Mouse (Mus musculus): ENCODE data around the gene BC052040. TPM values are rescaled to one million over a fixed set of nuclear protein-coding genes. Genes with fewer than 3 reads are reported as not detected.

BC052040 gene
- polyA plus RNA-seq, 2 experiments, result 5.0 to 7.9 TPM

- TF ChIP-seq CTCF (IDR thresholded peaks at IDR 0.05; ENCODE audit: low read depth), result no peak
- TF ChIP-seq EP300 (IDR thresholded peaks at IDR 0.05; ENCODE audit: low read depth), result no peak
- Histone ChIP-seq H3K27ac (no peak overlapping the region), H3K4me3 (ENCODE audit: insufficient read depth in 1 of 2, low read depth in 2 of 2, low read length in 2 of 2) (no peak overlapping the region), H3K9me3 (ENCODE audit: control insufficient read depth, low read length) (no peaks in the 10 kb centered on the region), H3K27me3 (ENCODE audit: control insufficient read depth, insufficient read depth, low read length) (no peaks in the 10 kb centered on the region), H3K4me2 (ENCODE audit: low read depth) (no peak overlapping the region), H3K36me3 (replicated peaks; ENCODE audit: control insufficient read depth, insufficient read depth, low read depth) (no peaks in the 10 kb centered on the region), H3K9ac (replicated peaks) (no peak overlapping the region), H3K4me1 (replicated peaks; ENCODE audit: control insufficient read depth in 2 of 2, insufficient read depth in 2 of 2, low read length in 1 of 2) (no peaks in the 10 kb centered on the region)
- WGBS (ENCODE audit: insufficient replicate concordance), result 67% methylated on average over 2 of the region's 2 CpGs
- ATAC-seq (ENCODE audit: insufficient read depth) (no peak), DNase-seq (ENCODE audit: low read depth in 3 of 3, low spot score in 3 of 3) (no peak)
Measured at GRCm38 (mm10) chr2:115737966-115738365, 156.4 kb downstream of the BC052040 start.

DNA sequence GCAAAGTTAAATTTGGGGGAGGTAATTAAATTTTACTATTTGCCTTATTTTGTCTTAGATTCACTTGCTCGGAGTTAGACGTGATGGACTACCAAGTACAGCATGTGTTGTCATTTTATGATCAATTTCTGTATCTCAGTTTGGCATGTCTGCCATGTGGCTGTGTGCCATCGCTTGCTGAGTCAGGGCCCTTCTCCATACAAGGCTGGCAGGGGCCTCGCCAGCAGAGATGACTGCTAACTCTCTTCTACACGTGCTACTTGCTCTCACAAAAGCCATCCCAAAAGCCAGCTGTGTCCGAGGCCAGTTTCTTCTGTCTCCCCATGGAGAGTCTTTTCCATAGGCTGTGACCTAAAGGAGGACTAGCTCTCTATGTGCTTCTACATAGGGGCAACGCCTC lies 160.5 kb downstream of the BC052040 start:
- Histone ChIP-seq H3K27ac (no peak overlapping the region), H3K9ac (replicated peaks) (no peak overlapping the region), H3K4me3 (ENCODE audit: insufficient read depth in 1 of 2, low read depth in 2 of 2, low read length in 2 of 2) (no peak overlapping the region), H3K27me3 (ENCODE audit: control insufficient read depth, insufficient read depth, low read length) (no peaks in the 10 kb centered on the region), H3K9me3 (ENCODE audit: control insufficient read depth, low read length) (no peaks in the 10 kb centered on the region), H3K36me3 (replicated peaks; ENCODE audit: control insufficient read depth, insufficient read depth, low read depth) (no peaks in the 10 kb centered on the region), H3K4me2 (ENCODE audit: low read depth) (no peak overlapping the region), H3K4me1 (replicated peaks; ENCODE audit: control insufficient read depth in 2 of 2, insufficient read depth in 2 of 2, low read length in 1 of 2) (no peaks in the 10 kb centered on the region)
- TF ChIP-seq EP300 (IDR thresholded peaks at IDR 0.05; ENCODE audit: low read depth), result no peak
- no peak for TF ChIP-seq CTCF (IDR thresholded peaks at IDR 0.05; ENCODE audit: low read depth)
- WGBS (ENCODE audit: insufficient replicate concordance), result 63% methylated on average over 7 of the region's 7 CpGs
- no peak for ATAC-seq (ENCODE audit: insufficient read depth)
- no peak for DNase-seq (ENCODE audit: low read depth in 3 of 3, low spot score in 3 of 3)

DNA sequence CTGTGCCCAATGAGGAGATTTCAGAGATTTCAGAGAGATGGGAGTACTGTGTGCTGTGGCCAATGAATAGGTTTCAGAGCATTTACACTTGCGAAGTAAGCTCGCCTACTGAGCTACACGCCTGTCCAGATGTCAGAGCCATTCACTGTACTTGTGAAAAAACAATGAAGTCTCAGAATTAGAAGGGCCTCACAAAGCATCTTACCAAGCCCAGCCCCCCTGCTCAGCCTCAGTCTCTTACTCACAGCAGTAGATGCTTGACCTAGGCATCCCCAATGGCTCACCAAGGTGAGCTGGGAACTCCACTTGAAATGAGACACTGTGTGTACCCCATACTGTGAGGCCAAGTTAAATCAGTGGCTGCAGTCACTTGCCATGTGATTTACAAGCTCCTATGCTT lies 166.1 kb downstream of the BC052040 start:
- WGBS (ENCODE audit: insufficient replicate concordance), result 78% methylated on average over 3 of the region's 3 CpGs

GRCm38 (mm10) chr2:115751177-115751576 lies 169.7 kb downstream of the BC052040 start:
- Histone ChIP-seq H3K4me2 (ENCODE audit: low read depth) (no peak overlapping the region), H3K36me3 (replicated peaks; ENCODE audit: control insufficient read depth, insufficient read depth, low read depth) (no peaks in the 10 kb centered on the region), H3K4me3 (ENCODE audit: insufficient read depth in 1 of 2, low read depth in 2 of 2, low read length in 2 of 2) (no peak overlapping the region), H3K4me1 (replicated peaks; ENCODE audit: control insufficient read depth in 2 of 2, insufficient read depth in 2 of 2, low read length in 1 of 2) (no peaks in the 10 kb centered on the region), H3K27me3 (ENCODE audit: control insufficient read depth, insufficient read depth, low read length) (no peaks in the 10 kb centered on the region), H3K9me3 (ENCODE audit: control insufficient read depth, low read length) (no peaks in the 10 kb centered on the region), H3K9ac (replicated peaks) (no peak overlapping the region), H3K27ac (no peak overlapping the region)
- DNase-seq (ENCODE audit: low read depth in 3 of 3, low spot score in 3 of 3) (no peak), ATAC-seq (ENCODE audit: insufficient read depth) (no peak)
- TF ChIP-seq EP300 (IDR thresholded peaks at IDR 0.05; ENCODE audit: low read depth) (no peak), CTCF (IDR thresholded peaks at IDR 0.05; ENCODE audit: low read depth) (no peak)
- WGBS (ENCODE audit: insufficient replicate concordance), result 76% methylated on average over 7 of the region's 7 CpGs

More for the DNA sequence above, 166.1 kb downstream of the BC052040 start:
- no peak overlapping the region for H3K9ac ChIP-seq (replicated peaks)
- TF ChIP-seq EP300 (IDR thresholded peaks at IDR 0.05; ENCODE audit: low read depth) (no peak), CTCF (IDR thresholded peaks at IDR 0.05; ENCODE audit: low read depth) (no peak)
- no peaks in the 10 kb centered on the region for H3K4me1 ChIP-seq (replicated peaks; ENCODE audit: control insufficient read depth in 2 of 2, insufficient read depth in 2 of 2, low read length in 1 of 2)
- H3K4me3 ChIP-seq (ENCODE audit: insufficient read depth in 1 of 2, low read depth in 2 of 2, low read length in 2 of 2), result no peak overlapping the region
- H3K36me3 ChIP-seq (replicated peaks; ENCODE audit: control insufficient read depth, insufficient read depth, low read depth), result no peaks in the 10 kb centered on the region
- H3K27ac ChIP-seq, result no peak overlapping the region
- H3K27me3 ChIP-seq (ENCODE audit: control insufficient read depth, insufficient read depth, low read length), result no peaks in the 10 kb centered on the region
- DNase-seq (ENCODE audit: low read depth in 3 of 3, low spot score in 3 of 3), result no peak
- no peak overlapping the region for H3K4me2 ChIP-seq (ENCODE audit: low read depth)
- no peak for ATAC-seq (ENCODE audit: insufficient read depth)
- H3K9me3 ChIP-seq (ENCODE audit: control insufficient read depth, low read length), result no peaks in the 10 kb centered on the region

DNA sequence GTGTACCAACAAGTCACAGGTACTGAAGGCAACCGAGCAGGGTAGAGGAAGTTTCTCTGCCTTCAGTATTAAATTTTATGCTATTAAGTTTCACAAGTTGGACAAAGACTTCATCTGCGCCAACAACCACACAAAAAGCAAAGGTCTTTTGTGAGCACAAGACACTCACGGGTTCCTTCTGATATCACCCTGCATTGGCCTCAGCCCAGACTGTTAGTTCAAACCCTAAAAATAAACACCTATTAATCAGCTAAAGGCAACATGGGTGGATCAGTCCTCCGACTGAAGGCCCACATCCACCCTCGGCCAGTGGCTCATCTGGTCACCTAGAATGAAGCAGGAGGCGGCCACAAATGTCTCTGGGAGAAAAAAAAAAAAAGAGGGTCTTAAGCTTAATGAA lies 176.2 kb downstream of the BC052040 start:
- Histone ChIP-seq H3K4me2 (ENCODE audit: low read depth) (no peak overlapping the region), H3K9me3 (ENCODE audit: control insufficient read depth, low read length) (no peaks in the 10 kb centered on the region), H3K4me1 (replicated peaks; ENCODE audit: control insufficient read depth in 2 of 2, insufficient read depth in 2 of 2, low read length in 1 of 2) (peaks cover 0 to 9% of the 10 kb centered on the region in 2 experiments; a peak in 1 of 4 replicates), H3K36me3 (replicated peaks; ENCODE audit: control insufficient read depth, insufficient read depth, low read depth) (no peaks in the 10 kb centered on the region), H3K27ac (no peak overlapping the region), H3K4me3 (ENCODE audit: insufficient read depth in 1 of 2, low read depth in 2 of 2, low read length in 2 of 2) (no peak overlapping the region), H3K9ac (replicated peaks) (no peak overlapping the region), H3K27me3 (ENCODE audit: control insufficient read depth, insufficient read depth, low read length) (no peaks in the 10 kb centered on the region)
- ATAC-seq (ENCODE audit: insufficient read depth) (no peak), DNase-seq (ENCODE audit: low read depth in 3 of 3, low spot score in 3 of 3) (no peak)
- no peak for TF ChIP-seq EP300 (IDR thresholded peaks at IDR 0.05; ENCODE audit: low read depth)
- TF ChIP-seq CTCF (IDR thresholded peaks at IDR 0.05; ENCODE audit: low read depth), result no peak
- WGBS (ENCODE audit: insufficient replicate concordance), result 64% methylated on average over 6 of the region's 6 CpGs
